Mouse (Mus musculus): ENCODE measurements around the gene Ccdc88a. TPM values are rescaled to one million over a fixed set of nuclear protein-coding genes. Genes with fewer than 3 reads are reported as not detected.

Ccdc88a gene
- polyA plus RNA-seq, 1 experiment from 2014 or later: 64.8 TPM

- Histone ChIP-seq H3K4me3 (no peak overlapping the region), H3K9ac (no peak overlapping the region), H3K9me3 (no peaks in the 10 kb centered on the region), H3K27ac (no peak overlapping the region), H3K27me3 (no peaks in the 10 kb centered on the region), H3K4me2 (replicated peaks) (no peak overlapping the region), H3K36me3 (peaks cover 23% of the 10 kb centered on the region), H3K4me1 (no peaks in the 10 kb centered on the region)
- ATAC-seq (ENCODE audit: insufficient number of reproducible peaks, insufficient read depth, low FRiP score, low TSS enrichment): no peak
- 93% methylated on average over 1 of the region's 1 CpGs for WGBS
These were observed 119.7 kb downstream of the Ccdc88a start for GRCm38 (mm10) chr11:29493135-29493534.

- Histone ChIP-seq H3K4me3 (no peak overlapping the region), H3K9ac (no peak overlapping the region), H3K9me3 (no peaks in the 10 kb centered on the region), H3K27ac (no peak overlapping the region), H3K4me1 (no peaks in the 10 kb centered on the region), H3K27me3 (no peaks in the 10 kb centered on the region), H3K36me3 (peaks cover 28% of the 10 kb centered on the region), H3K4me2 (replicated peaks) (no peak overlapping the region)
- 77% methylated on average over 3 of the region's 3 CpGs for WGBS
- ATAC-seq (ENCODE audit: insufficient number of reproducible peaks, insufficient read depth, low FRiP score, low TSS enrichment): no peak
These were observed 123.5 kb downstream of the Ccdc88a start for GRCm38 (mm10) chr11:29496962-29497361.

GRCm38 (mm10) chr11:29503948-29504893 lies 130.8 kb downstream of the Ccdc88a start:
- whole genome bisulfite sequencing: 92% methylated on average over 10 of the region's 10 CpGs

GRCm38 (mm10) chr11:29504899-29505625 lies 131.6 kb downstream of the Ccdc88a start:
- Histone ChIP-seq H3K9ac (no peak overlapping the region), H3K4me1 (no peaks in the 10 kb centered on the region), H3K36me3 (peaks cover 23% of the 10 kb centered on the region), H3K27ac (no peak overlapping the region), H3K4me3 (no peak overlapping the region), H3K9me3 (no peaks in the 10 kb centered on the region), H3K27me3 (no peaks in the 10 kb centered on the region), H3K4me2 (replicated peaks) (no peak overlapping the region)
- whole genome bisulfite sequencing: 92% methylated on average over 2 of the region's 2 CpGs
- no peak for ATAC-seq (ENCODE audit: insufficient number of reproducible peaks, insufficient read depth, low FRiP score, low TSS enrichment)

More at GRCm38 (mm10) chr11:29503948-29504893, 130.8 kb downstream of the Ccdc88a start:
- Histone ChIP-seq H3K4me3 (no peak overlapping the region), H3K27me3 (no peaks in the 10 kb centered on the region), H3K4me2 (replicated peaks) (no peak overlapping the region), H3K36me3 (peaks cover 28% of the 10 kb centered on the region), H3K27ac (no peak overlapping the region), H3K9me3 (no peaks in the 10 kb centered on the region), H3K9ac (no peak overlapping the region), H3K4me1 (no peaks in the 10 kb centered on the region)
- ATAC-seq (ENCODE audit: insufficient number of reproducible peaks, insufficient read depth, low FRiP score, low TSS enrichment): no peak

GRCm38 (mm10) chr11:29509421-29509820 lies 136.0 kb downstream of the Ccdc88a start:
- ATAC-seq (ENCODE audit: insufficient number of reproducible peaks, insufficient read depth, low FRiP score, low TSS enrichment): no peak
- Histone ChIP-seq H3K27ac (no peak overlapping the region), H3K9me3 (no peaks in the 10 kb centered on the region), H3K9ac (no peak overlapping the region), H3K4me3 (no peak overlapping the region), H3K4me1 (peaks cover 5% of the 10 kb centered on the region; the same call in 1 of the 2 replicates), H3K36me3 (peaks cover 10% of the 10 kb centered on the region), H3K4me2 (replicated peaks) (no peak overlapping the region), H3K27me3 (no peaks in the 10 kb centered on the region)
- WGBS: 98% methylated on average over 1 of the region's 1 CpGs

GRCm38 (mm10) chr11:29512818-29513535 lies 139.5 kb downstream of the Ccdc88a start:
- Histone ChIP-seq H3K4me1 (peaks cover 5% of the 10 kb centered on the region; the same call in 1 of the 2 replicates), H3K27me3 (no peaks in the 10 kb centered on the region), H3K4me3 (no peak overlapping the region), H3K27ac (no peak overlapping the region), H3K9ac (no peak overlapping the region), H3K4me2 (replicated peaks) (no peak overlapping the region), H3K9me3 (no peaks in the 10 kb centered on the region), H3K36me3 (0 out of 2 replicates have a peak, but pooled peaks cover 4% of the 10 kb centered on the region)
- 92% methylated on average over 4 of the region's 4 CpGs for WGBS
- no peak for ATAC-seq (ENCODE audit: insufficient number of reproducible peaks, insufficient read depth, low FRiP score, low TSS enrichment)

- no peaks in the 10 kb centered on the region for H3K27me3 ChIP-seq
- H3K9me3 ChIP-seq: no peaks in the 10 kb centered on the region
- no peak for ATAC-seq (ENCODE audit: insufficient number of reproducible peaks, insufficient read depth, low FRiP score, low TSS enrichment)
- peak overlapping the region; percentile 63 for H3K9ac ChIP-seq
- peak overlapping the region; percentile 62 for H3K4me3 ChIP-seq
- 0 out of 2 replicates have a peak, but pooled peaks cover 4% of the 10 kb centered on the region for H3K36me3 ChIP-seq
- 23% methylated on average over 10 of the region's 10 CpGs for WGBS
- peak overlapping the region; percentile 72 for H3K27ac ChIP-seq
- peak overlapping the region; percentile 58 for H3K4me2 ChIP-seq (replicated peaks)
- peaks cover 5% of the 10 kb centered on the region; the same call in 1 of the 2 replicates for H3K4me1 ChIP-seq
These were observed 140.8 kb downstream of the Ccdc88a start for GRCm38 (mm10) chr11:29514325-29514681.

GRCm38 (mm10) chr11:29514682-29515412 lies 141.4 kb downstream of the Ccdc88a start, which contains the start of gene Prorsd1:
Gene Prorsd1, minus strand, starts transcription at chr11:29515033.
- Histone ChIP-seq H3K9me3 (no peaks in the 10 kb centered on the region), H3K27ac (peak within 1 kb of the TSS; percentile 72), H3K4me3 (peak within 1 kb of the TSS; percentile 62), H3K36me3 (0 out of 2 replicates have a peak, but pooled peaks cover 4% of the 10 kb centered on the region), H3K9ac (peak within 1 kb of the TSS; percentile 63), H3K4me2 (replicated peaks) (peak within 1 kb of the TSS; percentile 58), H3K27me3 (no peaks in the 10 kb centered on the region), H3K4me1 (peaks cover 5% of the 10 kb centered on the region; the same call in 1 of the 2 replicates)
- ATAC-seq (ENCODE audit: insufficient number of reproducible peaks, insufficient read depth, low FRiP score, low TSS enrichment): peak; percentile 96
- 3% methylated on average over 40 of the region's 40 CpGs for WGBS

GRCm38 (mm10) chr11:29525988-29526794 lies 152.7 kb downstream of the Ccdc88a start, which contains the start of gene Mtif2:
Gene Mtif2, plus strand, starts transcription at chr11:29526408.
- H3K27me3 ChIP-seq: no peaks in the 10 kb centered on the region
- H3K36me3 ChIP-seq: peaks cover 8% of the 10 kb centered on the region; the same call in 1 of the 2 replicates
- H3K4me1 ChIP-seq: peaks cover 7% of the 10 kb centered on the region
- peak within 1 kb of the TSS; percentile 66 for H3K9ac ChIP-seq
- WGBS: 3% methylated on average over 47 of the region's 47 CpGs
- H3K4me3 ChIP-seq: peak within 1 kb of the TSS; percentile 68
- peak within 1 kb of the TSS; percentile 84 for H3K27ac ChIP-seq
- peak; percentile 89 for ATAC-seq (ENCODE audit: insufficient number of reproducible peaks, insufficient read depth, low FRiP score, low TSS enrichment)
- no peaks in the 10 kb centered on the region for H3K9me3 ChIP-seq
- peak within 1 kb of the TSS; percentile 71 for H3K4me2 ChIP-seq (replicated peaks)

GRCm38 (mm10) chr11:29538201-29538600 lies 164.7 kb downstream of the Ccdc88a start:
- no peak overlapping the region for H3K9ac ChIP-seq
- H3K9me3 ChIP-seq: no peaks in the 10 kb centered on the region
- ATAC-seq (ENCODE audit: insufficient number of reproducible peaks, insufficient read depth, low FRiP score, low TSS enrichment): no peak
- no peak overlapping the region for H3K4me2 ChIP-seq (replicated peaks)
- H3K27ac ChIP-seq: no peak overlapping the region
- no peaks in the 10 kb centered on the region for H3K27me3 ChIP-seq
- no peaks in the 10 kb centered on the region for H3K4me1 ChIP-seq
- WGBS: 92% methylated on average over 1 of the region's 1 CpGs
- peaks cover 43% of the 10 kb centered on the region for H3K36me3 ChIP-seq
- no peak overlapping the region for H3K4me3 ChIP-seq

Data from embryonic facial prominence, embryonic 12.5 days (tissue).